Mouse (Mus musculus): Measurements from ENCODE around the gene Hagh. TPM values are rescaled to one million over a fixed set of nuclear protein-coding genes. Genes with fewer than 3 reads are reported as not detected.

Hagh gene
- total RNA-seq (2021) = 100 to 1,000 TPM; 132 to 147 TPM
- long read RNA-seq, experiment 1, transcript Hagh-202 (9 exons, 1,191 nt) = major isoform, 247 of 271 reads
- long read RNA-seq, experiment 1, partial matches to known transcripts = 9 of 271 reads
- long read RNA-seq, experiment 1, other reads (novel, unspliced or antisense) = 15 of 271 reads
- long read RNA-seq, experiment 2, transcript Hagh-202 (9 exons, 1,191 nt) = major isoform, 108 of 114 reads
- long read RNA-seq, experiment 2, partial matches to known transcripts = 1 of 114 reads
- long read RNA-seq, experiment 2, other reads (novel, unspliced or antisense) = 5 of 114 reads

DNA sequence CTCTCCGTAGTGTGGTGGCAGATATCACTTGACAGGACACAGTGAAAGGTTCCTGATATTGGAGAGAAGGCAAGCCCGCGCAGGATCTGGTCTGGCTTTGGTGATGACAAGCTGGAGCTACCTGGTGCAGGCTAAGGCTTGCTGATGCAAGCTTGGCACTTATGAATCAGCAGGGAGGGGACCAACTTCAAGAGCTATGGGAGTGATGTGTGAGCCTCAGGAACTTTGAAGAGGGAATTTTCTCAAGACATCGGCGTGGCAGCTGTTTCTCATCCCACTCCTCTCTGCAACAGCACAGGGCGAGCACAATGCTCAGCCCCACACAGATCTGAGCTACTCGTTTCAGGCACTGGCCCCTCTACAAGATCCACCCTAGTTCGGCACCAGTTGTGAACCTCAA lies at the start of gene Hagh:
TSS of gene Hagh (plus strand) at position 302 of the 400 bp plus-strand sequence.
- DNase-seq = no peak

DNA sequence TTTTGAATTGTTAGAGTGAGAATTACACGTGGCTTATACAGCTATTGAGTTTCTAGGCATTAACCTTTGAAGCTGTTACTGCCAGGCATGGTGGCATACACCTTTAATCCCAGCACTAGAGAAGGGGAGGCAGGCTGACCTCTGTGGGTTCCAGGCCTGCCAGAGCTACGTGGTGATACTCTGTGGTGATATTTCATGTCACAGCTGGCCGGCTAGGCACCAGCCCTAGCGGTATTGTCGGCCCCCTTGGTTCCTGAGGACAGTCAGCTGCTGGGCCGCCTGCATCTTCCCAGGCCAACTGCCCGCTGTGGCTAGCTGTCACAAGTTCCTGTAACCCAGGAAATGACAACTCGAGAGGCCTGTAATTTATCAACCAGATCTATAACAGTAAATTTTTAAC lies 47.8 kb upstream of the Hagh start:
- DNase-seq = no peak

DNA sequence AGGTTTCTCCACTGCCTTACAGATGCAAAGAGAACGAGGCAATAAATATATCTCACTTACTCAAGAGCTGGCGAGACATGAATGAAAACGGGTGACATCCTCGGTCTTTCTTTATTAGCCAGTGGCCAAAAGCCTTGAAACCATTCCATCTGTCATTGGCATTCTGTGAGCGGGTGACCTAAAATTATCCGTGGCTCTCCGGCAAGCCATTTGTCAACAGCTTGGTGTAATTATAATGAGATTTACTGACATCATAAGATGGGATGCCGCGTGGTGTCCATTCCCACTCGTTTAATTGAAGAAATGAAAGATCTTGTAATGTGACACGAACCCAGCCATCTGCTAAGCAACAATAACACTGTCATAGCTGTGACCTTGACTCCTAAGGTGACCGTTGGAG lies 45.2 kb upstream of the Hagh start:
- peak; percentile 19 for DNase-seq

DNA sequence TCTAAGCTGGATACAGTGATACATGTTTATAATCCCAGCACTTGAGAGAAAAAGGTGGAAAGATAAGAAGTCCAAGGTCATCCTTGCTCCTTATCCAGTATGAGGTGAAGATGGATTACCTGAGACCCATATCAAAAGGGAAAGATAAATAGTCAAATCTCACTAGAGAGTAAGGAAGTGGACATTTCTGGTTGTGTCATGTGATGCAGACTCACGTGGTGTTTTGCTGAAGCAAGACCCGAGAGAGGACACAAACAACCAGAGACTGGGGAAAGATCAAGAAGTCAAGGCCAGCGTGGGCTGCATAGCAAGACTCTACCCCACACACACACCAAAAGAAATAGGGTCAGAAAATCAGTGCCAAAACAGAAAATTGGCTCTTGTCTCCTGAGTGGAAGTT lies 43.0 kb upstream of the Hagh start:
- no peak for DNase-seq

DNA sequence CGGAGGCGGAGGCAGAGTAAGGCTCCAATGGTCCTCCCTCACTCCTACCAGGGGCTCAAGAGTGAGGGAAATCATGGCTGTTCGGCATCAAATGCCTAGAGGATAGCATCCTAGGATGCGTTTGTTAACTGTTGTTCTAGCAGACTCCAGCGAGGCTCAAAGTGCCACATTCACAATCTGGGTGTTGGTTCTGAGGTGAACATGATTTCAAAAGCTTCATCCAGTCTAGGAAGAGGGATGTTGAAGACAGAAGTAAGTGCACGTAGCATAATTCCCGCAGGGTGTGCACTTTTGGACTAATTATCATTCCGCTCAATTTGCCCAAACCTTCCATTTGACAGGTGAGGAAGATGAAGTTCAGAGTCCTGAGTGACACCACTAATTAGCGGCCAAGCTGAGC lies 41.7 kb upstream of the Hagh start:
- no peak for DNase-seq

DNA sequence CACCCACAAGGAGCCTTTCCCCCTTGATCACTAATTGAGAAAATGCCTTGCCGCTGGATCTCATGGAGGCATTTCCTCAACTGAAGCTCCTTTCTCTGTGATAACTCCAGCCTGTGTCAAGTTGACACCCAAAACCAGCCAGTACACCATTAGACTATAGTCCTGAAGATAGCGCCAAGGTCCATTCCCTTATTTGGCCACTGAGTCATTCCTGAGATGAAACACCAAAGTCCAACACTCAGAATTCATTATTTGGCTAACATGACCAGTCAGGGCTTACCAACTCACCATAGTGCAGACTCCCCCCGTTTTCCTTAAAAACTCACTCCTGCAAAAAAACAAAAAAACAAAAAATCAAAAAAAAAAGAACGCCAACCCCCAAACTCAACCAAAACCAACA lies 40.5 kb upstream of the Hagh start:
- DNase-seq = no peak

DNA sequence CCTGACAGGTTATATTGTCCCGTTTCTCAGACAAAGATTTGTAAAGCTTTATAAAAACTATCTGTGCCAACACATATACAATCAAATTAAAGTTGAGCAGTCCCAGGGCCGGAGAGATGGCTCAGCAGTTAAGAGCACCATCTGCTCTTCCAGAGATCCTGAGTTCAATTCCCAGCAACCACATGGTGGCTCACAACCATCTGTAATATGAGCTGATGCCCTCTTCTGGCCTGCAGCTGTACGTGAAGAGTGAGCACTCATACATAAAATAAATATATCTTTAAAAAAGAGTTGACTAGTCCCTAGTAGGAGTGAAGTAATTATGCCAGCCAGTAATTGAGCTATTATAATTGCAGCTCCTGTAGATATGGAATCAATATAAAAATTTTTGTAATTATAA lies 39.4 kb upstream of the Hagh start:
- no peak for DNase-seq

DNA sequence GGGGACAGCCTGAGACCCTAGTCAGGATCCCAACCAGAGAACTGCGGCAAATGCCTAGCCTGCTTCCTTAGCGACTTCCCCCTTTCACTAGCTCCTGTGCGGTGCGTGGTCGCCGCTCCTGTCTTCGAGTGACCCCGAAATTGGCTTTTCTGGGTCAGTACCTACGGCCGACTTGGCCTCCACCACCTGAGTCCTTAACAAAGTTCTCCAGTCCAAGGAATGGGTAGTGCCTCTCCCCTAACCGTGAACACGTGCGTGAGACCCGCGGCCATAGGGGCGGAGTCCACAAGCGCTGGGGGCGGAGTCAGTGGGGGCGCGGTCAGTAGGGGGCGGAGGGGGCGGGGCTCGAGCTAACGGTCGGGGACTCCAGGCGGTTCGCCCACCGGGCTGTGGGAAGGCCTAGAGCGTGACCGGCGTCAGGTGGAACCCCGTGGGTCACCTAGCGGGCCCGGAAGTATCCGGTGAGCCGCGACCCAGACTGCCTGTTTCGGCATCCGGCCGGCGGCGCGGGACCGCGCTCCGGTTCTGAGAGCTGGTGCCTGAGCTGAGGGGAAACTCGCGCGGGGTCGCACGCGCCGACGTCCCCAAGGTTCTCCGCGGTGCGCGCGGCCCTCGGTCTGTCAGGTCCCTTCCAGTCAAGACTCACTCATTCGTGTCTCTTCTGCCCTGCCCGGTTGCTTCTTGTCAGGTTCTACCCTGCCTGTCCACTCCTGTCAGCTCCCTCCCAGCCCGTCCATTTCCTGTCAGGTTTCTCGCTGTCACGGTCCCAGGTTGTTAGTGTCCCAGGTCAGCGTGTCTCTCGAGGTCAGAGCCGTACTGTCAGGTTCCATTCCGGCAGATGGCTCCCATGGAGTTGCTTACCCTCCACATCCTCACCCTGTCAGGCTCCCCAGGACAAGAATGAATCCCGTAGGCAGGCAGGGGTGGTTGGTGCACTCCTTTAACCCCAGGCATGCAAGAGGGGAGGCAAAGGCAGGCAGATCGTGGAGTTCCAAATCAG lies 35.7 kb upstream of the Hagh start, which contains the start of gene Meiob:
TSS of gene Meiob (plus strand) at position 338 of the 1,000 bp plus-strand sequence.
- DNase-seq = peak; percentile 86

DNA sequence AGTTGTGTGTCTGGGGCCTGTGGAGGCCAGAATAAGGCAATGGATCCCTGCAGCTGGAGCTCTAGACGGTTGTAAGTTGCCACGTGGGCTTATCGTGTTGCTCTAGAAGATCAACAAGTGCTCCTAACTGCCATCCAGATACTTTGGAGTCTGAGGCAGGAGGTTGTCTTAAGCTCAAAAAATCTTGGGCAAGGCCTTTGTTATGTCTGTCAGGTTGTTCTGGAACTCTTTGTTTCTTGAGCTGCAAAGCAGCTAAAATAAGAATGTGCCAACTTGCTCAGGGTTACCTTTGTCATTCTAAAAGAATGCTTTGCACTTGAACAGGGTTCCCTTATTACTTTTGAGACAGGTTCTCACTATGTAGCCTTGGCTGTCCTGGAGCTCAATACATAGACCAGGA lies 28.7 kb upstream of the Hagh start:
- no peak for DNase-seq

DNA sequence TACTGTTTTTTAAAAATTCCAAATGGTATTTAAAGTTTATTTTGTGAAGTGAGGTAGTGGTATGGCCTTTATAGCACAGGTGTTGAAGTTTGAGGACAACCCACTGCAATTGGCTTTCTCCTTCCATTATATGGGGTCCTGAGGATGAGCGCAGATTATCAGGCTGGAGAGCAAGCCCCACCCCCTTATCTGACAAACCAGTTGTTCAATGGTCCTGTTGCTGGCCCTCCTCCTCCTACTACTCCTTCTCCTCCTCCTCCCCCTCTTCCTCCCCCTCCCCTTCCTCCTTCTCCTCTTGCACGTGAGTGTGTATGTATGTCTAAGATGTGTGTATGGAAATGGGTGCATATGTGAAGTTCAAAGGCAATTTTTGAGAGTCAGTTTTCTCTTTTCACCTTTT lies 27.7 kb upstream of the Hagh start:
- DNase-seq = no peak

DNA sequence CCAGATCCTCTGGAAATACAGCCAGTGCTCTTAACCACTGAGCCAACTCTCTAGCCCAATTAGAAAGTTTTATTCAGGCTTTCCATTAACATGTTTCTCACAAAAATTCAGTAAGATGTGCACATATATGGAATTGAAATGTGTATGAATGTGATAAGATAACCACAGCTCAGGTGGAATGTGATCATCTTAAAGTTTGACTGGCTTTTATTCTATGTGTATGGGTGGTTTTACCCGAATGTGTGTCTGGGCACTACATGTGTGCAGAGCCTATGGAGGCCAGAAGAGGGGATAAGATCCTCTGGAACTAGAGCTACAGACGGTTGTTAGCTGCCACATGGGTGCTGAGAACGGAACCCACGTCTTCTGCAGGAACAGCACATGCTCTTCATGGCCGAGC lies 24.7 kb upstream of the Hagh start:
- no peak for DNase-seq

DNA sequence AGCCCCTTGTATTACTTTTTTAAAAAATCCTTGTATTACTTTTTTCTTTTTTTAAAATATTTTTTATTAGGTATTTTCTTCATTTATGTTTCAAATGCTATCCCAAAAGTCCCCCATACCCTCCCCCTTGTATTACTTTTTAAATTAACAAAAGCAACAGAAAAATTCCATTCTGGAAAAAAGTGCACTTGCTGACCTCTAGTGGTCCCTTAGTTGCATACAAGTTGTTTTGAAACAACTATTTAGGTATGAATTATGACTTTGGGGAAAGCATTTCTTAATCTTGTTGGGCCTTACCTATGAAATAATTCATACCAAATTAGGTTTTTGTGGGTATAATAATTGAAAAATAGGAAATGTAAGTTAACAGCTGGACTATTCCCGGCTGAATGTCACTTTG lies 22.4 kb upstream of the Hagh start:
- no peak for DNase-seq

DNA sequence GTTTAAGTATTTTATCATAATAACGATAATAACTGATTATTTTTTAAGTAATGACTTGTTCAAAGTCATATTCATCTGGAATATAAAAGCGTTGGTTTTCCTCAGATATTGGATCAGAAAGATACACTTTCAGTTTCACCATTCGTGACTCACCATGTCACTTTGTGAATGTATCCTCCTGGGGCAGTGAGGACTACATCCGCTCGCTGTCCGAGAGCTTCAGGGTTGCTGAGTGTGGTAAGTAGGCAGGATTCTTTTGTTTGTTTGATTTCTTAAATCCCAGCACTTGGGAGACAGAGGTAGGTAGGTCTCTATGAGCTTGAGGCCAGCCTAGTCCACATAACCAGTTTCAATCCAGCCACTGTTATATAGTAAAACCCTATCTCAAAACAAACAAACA lies 21.8 kb upstream of the Hagh start:
- DNase-seq = no peak

DNA sequence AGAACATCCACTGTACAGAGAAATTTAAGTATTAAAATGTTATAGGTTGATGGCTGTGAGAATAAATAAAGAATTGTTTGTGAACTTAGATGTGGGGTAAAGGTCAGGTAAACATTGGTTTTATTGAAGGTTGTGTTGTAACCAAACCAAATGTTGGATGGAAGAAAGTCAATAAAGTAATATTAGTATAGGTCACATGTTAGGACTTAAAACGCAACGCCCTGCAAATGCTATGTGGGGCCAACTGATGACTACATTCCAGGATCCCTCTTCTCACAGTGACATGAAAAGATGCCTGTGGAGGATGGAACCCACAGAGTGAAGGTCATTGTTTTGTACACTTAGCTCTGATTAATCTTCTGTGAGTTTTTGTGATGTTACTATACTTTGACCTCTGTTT lies 20.5 kb upstream of the Hagh start:
- DNase-seq = no peak

DNA sequence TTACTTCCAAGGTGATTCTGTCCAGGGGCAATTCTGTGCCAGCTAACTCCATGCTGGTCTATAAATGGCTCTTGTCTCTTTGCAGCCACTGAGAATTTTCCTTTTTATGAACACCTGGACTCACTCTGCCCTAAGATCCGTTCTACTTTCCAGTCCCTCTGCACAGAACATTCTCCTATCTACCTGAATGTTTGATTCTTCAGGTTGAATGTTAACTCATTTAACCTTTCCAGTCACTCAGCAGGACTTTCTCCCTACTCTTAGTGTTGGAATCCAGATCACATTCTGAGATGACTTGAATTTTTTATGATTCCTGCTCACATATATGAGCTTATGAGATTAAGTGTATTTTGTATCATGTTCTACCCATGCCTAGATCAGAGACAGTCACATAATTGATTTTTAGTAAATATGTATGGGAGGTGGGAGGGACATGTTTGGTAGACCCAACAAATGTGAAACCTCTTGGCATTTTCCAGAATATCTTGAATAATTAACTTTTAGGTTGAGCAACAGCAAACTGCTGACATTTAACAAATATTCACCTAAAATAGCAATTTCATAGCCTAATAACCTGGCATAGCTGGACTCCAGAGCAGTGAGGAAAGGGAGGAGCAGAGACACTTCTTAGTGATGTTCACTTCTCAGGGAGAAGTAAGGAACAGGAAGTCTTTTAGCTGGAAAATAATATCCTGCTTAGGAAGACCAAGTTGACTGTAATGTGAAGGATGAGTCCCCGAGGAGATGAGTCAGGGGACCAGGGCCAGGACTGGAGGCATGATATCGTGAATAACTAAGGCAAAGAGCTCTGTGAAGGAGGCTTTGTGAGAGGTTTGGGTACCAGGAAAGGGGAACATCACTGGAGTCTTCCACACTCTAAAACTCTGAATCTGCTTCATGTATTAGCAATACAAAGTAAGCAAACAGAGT lies 18.3 kb upstream of the Hagh start:
- DNase-seq = peak; percentile 14

DNA sequence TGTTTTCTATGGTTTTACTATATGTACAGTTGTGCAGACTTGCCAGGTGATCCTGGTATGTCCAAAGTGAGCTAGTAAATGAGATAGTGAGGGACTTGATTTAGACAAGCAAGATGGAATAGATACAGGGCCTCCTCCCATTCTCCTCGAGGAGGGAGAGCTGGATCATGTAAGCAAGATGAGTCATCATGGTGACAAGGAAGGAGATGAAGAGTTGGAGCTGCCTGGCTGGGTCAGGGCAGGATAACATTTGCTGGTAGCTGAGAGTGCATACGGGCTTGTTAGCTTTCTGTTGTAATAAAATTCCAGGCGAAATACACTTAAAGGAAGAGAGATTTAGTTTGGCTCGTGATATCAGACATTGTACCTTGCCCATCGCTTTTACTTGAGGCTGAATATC lies 398 bp downstream of the Hagh start:
- DNase-seq = no peak

DNA sequence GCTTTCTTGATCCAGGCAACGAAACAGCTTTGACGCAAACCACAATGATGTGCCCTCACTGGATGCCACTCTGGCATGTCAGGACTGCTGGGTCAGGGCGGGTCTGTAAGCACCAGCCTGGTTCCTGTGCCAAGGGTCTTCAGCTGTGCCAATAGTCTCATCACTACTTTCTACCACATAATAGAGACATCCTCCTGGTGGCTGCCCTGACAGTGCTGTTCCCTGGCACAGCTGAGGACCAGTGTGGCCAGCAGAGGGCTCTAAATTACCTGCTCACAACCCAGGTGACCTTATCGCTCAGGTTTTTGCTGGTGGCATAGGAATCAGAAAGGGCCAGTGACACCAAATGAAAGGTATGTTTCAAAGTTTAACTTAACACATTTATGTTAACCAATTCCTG lies 1.2 kb downstream of the Hagh start:
- DNase-seq = peak; percentile 22

DNA sequence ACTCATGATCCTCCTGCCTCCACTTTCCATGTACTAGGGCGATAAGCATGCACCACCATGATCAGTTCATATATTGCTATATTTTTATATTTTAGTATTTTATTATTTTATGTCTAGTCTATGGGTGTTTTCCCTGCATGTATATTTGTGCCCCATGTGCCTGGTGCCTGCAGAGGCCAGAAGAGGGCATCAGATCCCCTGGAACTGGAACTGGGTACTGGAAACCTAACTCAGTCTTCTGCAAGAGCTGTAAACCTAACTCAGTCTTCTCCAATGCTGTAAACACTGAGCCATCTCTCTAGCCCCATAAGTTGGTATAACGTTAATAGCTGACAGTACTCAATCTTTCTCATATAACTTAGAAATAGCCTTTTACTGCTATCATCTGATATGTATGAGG lies 2.7 kb downstream of the Hagh start:
- no peak for DNase-seq

DNA sequence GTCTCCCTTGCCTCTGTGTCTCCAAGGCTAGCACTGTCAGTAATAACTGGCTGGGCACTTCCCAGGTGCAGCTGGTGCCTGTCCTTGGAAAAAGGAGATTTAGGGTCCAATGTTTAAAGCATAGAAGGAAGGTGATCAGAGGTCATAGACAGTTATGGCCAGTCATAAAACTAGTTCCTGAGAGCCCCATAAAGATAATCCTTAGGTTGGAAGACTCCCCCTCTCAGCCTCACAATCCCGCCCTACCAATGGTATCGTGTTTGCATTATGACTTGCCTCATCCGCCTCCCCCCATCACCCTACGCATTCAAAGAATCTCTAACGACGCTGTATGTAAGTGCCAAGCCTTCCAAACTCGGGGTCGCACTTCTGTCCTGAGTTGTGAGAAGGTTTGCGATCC lies 4.6 kb downstream of the Hagh start:
- no peak for DNase-seq

DNA sequence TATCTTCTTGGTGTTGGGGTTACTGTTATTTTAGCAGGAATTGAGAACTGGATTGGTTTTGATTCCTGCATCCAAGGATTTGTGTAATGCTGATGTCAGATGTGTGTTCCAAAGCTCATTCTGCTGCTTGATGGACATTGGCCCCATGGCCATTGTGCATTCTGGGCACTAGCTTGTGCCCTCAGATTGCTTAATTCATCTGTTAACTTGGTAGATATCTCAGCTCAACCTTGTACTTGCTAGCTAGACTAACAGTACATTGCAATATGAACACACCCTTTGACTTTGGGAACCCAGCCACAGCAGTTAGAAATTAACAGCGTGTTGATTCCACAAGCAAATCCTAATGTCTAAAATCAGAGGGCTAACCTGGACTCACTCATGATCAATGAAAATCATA lies 7.4 kb downstream of the Hagh start:
- DNase-seq = peak; percentile 11

DNA sequence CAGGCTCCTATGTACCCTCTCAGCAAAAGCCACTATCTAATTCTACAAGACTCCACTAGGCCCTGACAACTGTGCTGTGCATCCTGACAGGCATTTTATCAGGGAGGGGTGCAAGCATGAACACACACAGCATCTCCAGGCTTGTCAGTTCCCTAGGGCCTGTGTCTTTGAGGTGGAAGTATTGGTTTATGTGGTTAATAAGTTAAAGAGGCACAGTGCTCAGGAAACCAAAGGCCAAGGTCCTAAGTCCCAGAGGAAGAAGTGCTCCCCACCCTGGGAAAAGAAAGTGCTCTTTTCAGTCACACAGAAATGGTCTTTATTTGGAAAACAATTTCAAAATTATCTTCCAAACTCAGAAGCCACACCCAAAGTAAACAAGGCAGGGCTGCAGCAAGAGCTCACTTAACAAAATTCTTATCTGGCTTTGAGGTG lies 8.7 kb downstream of the Hagh start:
- no peak for DNase-seq

DNA sequence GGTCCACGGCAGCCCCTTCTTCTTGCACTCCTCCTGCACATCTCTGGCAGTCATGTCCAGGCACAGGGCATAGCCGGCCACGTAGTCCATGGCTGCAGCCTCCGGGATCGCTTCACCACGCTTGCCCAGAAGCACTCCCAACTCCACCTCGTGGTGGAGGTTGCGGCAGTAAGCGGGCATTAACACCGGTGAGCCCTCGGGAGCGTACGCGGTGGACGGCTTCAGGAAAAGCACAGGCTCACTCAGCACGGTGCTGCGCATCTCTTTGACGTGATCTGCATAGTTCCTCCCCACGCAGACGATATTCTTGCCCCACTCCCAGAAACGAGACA lies 9.8 kb downstream of the Hagh start:
- no peak for DNase-seq

Measured in adrenal gland, postnatal 10 days (tissue).